Mouse (Mus musculus) kidney, embryonic 14.5 days (tissue): Measurements from ENCODE around the gene Ubr3. TPM values are rescaled to one million over a fixed set of nuclear protein-coding genes. Genes with fewer than 3 reads are reported as not detected.

Experiments
- ATAC-seq: fragments of 200-750 bp; cut with Nextera tagmentation; 2 replicates; pipeline ENCODE4 v1.8.0; 2017; ENCODE audit warnings: moderate number of reproducible peaks, mild to moderate bottlenecking, moderate TSS enrichment, moderate library complexity; ENCODE audit not compliant: low FRiP score, low TSS enrichment
- H3K27ac ChIP-seq: fragments of 300-500 bp; sonication (generic); 2 replicates; pipeline ENCODE4 v1.5.1; 2014; ENCODE audit warnings: low read depth, mild to moderate bottlenecking, low read length, moderate library complexity, mixed read lengths
- H3K27me3 ChIP-seq: fragments of 300-500 bp; sonication (generic); 2 replicates; pipeline ENCODE4 v1.6.1; 2014; ENCODE audit warnings: mild to moderate bottlenecking, low read length; ENCODE audit not compliant: control insufficient read depth, insufficient read depth
- H3K36me3 ChIP-seq: fragments of 300-500 bp; sonication (generic); 2 replicates; pipeline ENCODE4 v1.6.1; 2014; ENCODE audit warnings: low read length, mixed read lengths; ENCODE audit not compliant: control insufficient read depth, insufficient read depth
- H3K4me1 ChIP-seq: fragments of 300-500 bp; sonication (generic); 2 replicates; pipeline ENCODE4 v1.6.1; 2014; ENCODE audit warnings: low read length, mixed read lengths; ENCODE audit not compliant: control insufficient read depth, insufficient read depth
- H3K4me2 ChIP-seq: fragments of 300-500 bp; sonication (generic); replicated peaks from 2 replicates; pipeline ENCODE4 v1.6.1; 2014; ENCODE audit warnings: low read depth, mild to moderate bottlenecking, low read length
- H3K4me3 ChIP-seq: fragments of 300-500 bp; sonication (generic); 2 replicates; pipeline ENCODE4 v1.5.1; 2014; ENCODE audit warnings: mild to moderate bottlenecking, low read length
- H3K9ac ChIP-seq: fragments of 300-500 bp; sonication (generic); 2 replicates; pipeline ENCODE4 v1.6.1; 2014; ENCODE audit warnings: low read depth, mild to moderate bottlenecking, low read length, moderate library complexity
- H3K9me3 ChIP-seq: fragments of 300-500 bp; sonication (generic); 2 replicates; pipeline ENCODE4 v1.6.1; 2016; ENCODE audit warnings: low read length; ENCODE audit not compliant: control insufficient read depth
- WGBS: fragments of 180-500 bp; shearing (Covaris S2); extraction: QIAGEN DNeasy Blood & Tissue Kit; methylation state at CpG from one replicate; pipeline ENCODE4 v1.1.7; 2014; 5-methylcytosine and 5-hydroxymethylcytosine counted together
- polyA plus RNA-seq: library from polyadenylated mRNA; unstranded; fragments of >200 nt; fragmentation: Nextera tagmentation; extraction: Ambion mirVana; gene quantifications from 2 replicates; pipeline ENCODE4 v1.2.1, GENCODE M21; 2014

The Ubr3 gene
- polyA plus RNA-seq, 1 experiment from 2014 or later = 18.6 TPM

- H3K9me3 ChIP-seq = 0 out of 2 replicates have a peak, but pooled peaks cover 3% of the 10 kb centered on the region
- H3K4me3 ChIP-seq = no peak overlapping the region
- no peaks in the 10 kb centered on the region for H3K4me1 ChIP-seq
- no peak for ATAC-seq
- H3K4me2 ChIP-seq = no peak overlapping the region
- 90% methylated on average over 2 of the region's 2 CpGs for WGBS
- no peaks in the 10 kb centered on the region for H3K27me3 ChIP-seq
- H3K36me3 ChIP-seq = no peaks in the 10 kb centered on the region
- no peak overlapping the region for H3K27ac ChIP-seq
- no peak overlapping the region for H3K9ac ChIP-seq
Measured at GRCm38 (mm10) chr2:70031472-70031871, 134.4 kb downstream of the Ubr3 start.

GRCm38 (mm10) chr2:70034895-70035294 lies 137.8 kb downstream of the Ubr3 start:
- ATAC-seq = no peak
- Histone ChIP-seq H3K9ac (no peak overlapping the region), H3K36me3 (no peaks in the 10 kb centered on the region), H3K4me3 (no peak overlapping the region), H3K4me2 (no peak overlapping the region), H3K27me3 (no peaks in the 10 kb centered on the region), H3K4me1 (no peaks in the 10 kb centered on the region), H3K27ac (no peak overlapping the region), H3K9me3 (no peaks in the 10 kb centered on the region)
- WGBS = 82% methylated on average over 5 of the region's 5 CpGs

DNA sequence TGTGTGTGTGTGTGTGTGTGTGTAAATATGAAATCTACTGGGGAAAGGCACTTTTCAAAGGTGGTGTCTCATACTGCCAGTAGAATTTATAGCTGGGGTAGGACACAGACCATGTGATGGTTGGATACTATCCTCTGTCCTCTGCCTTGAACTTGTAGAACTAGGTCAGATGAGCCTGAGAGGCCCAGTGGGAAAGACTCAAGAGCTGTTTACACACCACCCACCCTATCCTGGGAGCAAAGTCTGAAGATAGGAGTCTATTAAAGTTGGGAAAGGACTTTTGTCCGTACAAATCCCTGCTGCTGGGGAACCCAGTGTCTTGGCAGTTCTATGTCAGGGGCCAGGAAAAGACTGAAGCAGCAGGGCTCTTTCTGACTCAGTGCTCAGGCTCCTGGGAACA lies 138.3 kb downstream of the Ubr3 start:
- Histone ChIP-seq H3K9me3 (no peaks in the 10 kb centered on the region), H3K4me1 (no peaks in the 10 kb centered on the region), H3K4me2 (no peak overlapping the region), H3K27me3 (no peaks in the 10 kb centered on the region), H3K9ac (no peak overlapping the region), H3K36me3 (no peaks in the 10 kb centered on the region), H3K27ac (no peak overlapping the region), H3K4me3 (no peak overlapping the region)
- WGBS = 73% methylated on average over 1 of the region's 1 CpGs
- no peak for ATAC-seq

GRCm38 (mm10) chr2:70037221-70037620 lies 140.2 kb downstream of the Ubr3 start:
- no peak overlapping the region for H3K4me2 ChIP-seq
- H3K27ac ChIP-seq = no peak overlapping the region
- H3K9me3 ChIP-seq = no peaks in the 10 kb centered on the region
- H3K27me3 ChIP-seq = no peaks in the 10 kb centered on the region
- no peaks in the 10 kb centered on the region for H3K4me1 ChIP-seq
- H3K4me3 ChIP-seq = no peak overlapping the region
- H3K36me3 ChIP-seq = no peaks in the 10 kb centered on the region
- 77% methylated on average over 8 of the region's 8 CpGs for WGBS
- H3K9ac ChIP-seq = no peak overlapping the region
- ATAC-seq = no peak

DNA sequence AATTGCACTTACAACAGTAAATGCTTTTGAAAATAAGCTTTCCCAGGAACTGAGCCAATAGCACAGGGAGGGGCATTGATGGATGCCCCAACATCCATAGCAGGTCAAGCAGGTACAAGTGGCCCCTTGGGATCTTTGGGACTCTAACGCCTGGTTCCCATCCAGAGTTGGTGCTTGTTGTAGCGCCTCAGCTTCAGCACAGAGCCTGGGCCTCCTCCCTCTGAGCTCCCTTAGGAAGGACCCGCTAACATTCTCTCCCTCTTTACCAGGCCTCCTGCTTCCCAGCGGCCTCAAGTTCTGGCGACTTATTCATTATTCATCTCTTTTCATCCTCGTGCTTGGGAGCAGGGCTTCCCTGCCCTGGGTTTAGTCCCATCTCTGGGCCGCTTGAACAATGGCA lies 141.7 kb downstream of the Ubr3 start, which contains the start of gene Myo3b:
TSS of gene Myo3b (plus strand) at position 375 of the 400 bp plus-strand sequence.
- no peaks in the 10 kb centered on the region for H3K4me1 ChIP-seq
- no peak for ATAC-seq
- no peaks in the 10 kb centered on the region for H3K36me3 ChIP-seq
- H3K4me2 ChIP-seq = no peak within 1 kb of the TSS
- H3K9ac ChIP-seq = no peak within 1 kb of the TSS
- H3K4me3 ChIP-seq = no peak within 1 kb of the TSS
- WGBS = 39% methylated on average over 7 of the region's 7 CpGs
- H3K9me3 ChIP-seq = no peaks in the 10 kb centered on the region
- H3K27me3 ChIP-seq = no peaks in the 10 kb centered on the region
- H3K27ac ChIP-seq = no peak within 1 kb of the TSS

DNA sequence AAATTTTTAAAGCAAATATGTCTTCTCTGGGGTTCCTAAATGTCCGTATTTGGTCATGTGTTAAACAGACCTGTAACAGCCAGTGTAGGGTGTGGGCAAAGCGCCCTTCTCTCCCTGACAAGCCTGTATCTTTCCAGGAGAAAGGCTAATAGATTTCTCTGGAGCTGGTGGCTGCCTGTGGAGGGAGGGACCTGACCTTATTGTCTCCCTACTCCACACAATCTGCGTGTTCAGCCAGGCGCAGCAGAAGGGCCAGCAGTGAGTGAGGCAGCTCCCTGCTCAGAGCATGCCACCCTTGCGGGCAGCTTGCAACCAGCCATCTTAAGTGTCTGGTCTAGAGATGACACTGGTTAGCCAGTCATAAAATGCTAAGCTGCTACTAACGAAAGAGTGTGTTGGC lies 147.4 kb downstream of the Ubr3 start:
- H3K27ac ChIP-seq = no peak overlapping the region
- H3K4me3 ChIP-seq = no peak overlapping the region
- H3K36me3 ChIP-seq = no peaks in the 10 kb centered on the region
- ATAC-seq = peak; percentile 73
- H3K9me3 ChIP-seq = no peaks in the 10 kb centered on the region
- H3K4me2 ChIP-seq = no peak overlapping the region
- whole genome bisulfite sequencing = 30% methylated on average over 6 of the region's 6 CpGs
- H3K27me3 ChIP-seq = no peaks in the 10 kb centered on the region
- H3K9ac ChIP-seq = no peak overlapping the region
- no peaks in the 10 kb centered on the region for H3K4me1 ChIP-seq

DNA sequence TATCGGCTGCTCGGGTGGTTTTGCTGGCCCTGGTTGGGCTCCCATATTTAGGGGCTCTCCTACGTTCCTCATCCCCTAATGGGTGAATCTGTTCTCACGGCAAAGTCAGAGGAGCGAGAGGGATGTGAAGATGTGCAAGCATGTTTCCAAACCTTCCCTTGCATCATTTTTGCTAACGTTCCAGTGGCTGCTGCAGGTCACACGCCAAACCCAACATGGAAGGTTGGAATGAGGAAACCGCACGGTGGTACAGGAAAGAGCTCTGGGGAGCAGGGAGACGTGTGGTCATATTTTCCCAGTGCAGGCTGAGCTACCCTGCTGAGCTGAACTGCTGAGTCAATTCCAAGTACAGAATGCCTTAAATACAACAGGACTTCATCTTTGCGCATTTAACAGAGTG lies 150.8 kb downstream of the Ubr3 start:
- ATAC-seq = no peak
- no peak overlapping the region for H3K9ac ChIP-seq
- no peaks in the 10 kb centered on the region for H3K27me3 ChIP-seq
- H3K9me3 ChIP-seq = no peaks in the 10 kb centered on the region
- WGBS = 89% methylated on average over 11 of the region's 11 CpGs
- H3K36me3 ChIP-seq = no peaks in the 10 kb centered on the region
- no peaks in the 10 kb centered on the region for H3K4me1 ChIP-seq
- H3K4me3 ChIP-seq = no peak overlapping the region
- no peak overlapping the region for H3K4me2 ChIP-seq
- H3K27ac ChIP-seq = no peak overlapping the region

- no peak overlapping the region for H3K4me3 ChIP-seq
- no peaks in the 10 kb centered on the region for H3K27me3 ChIP-seq
- no peak overlapping the region for H3K4me2 ChIP-seq
- H3K36me3 ChIP-seq = no peaks in the 10 kb centered on the region
- 84% methylated on average over 9 of the region's 9 CpGs for WGBS
- ATAC-seq = no peak
- no peak overlapping the region for H3K27ac ChIP-seq
- no peaks in the 10 kb centered on the region for H3K4me1 ChIP-seq
- H3K9me3 ChIP-seq = no peaks in the 10 kb centered on the region
- no peak overlapping the region for H3K9ac ChIP-seq
Measured at GRCm38 (mm10) chr2:70053803-70054202, 156.8 kb downstream of the Ubr3 start.

- no peaks in the 10 kb centered on the region for H3K27me3 ChIP-seq
- H3K4me1 ChIP-seq = 0 out of 2 replicates have a peak, but pooled peaks cover 6% of the 10 kb centered on the region
- no peaks in the 10 kb centered on the region for H3K9me3 ChIP-seq
- no peaks in the 10 kb centered on the region for H3K36me3 ChIP-seq
- H3K9ac ChIP-seq = no peak overlapping the region
- 92% methylated on average over 4 of the region's 4 CpGs for WGBS
- no peak for ATAC-seq
- H3K4me3 ChIP-seq = no peak overlapping the region
- no peak overlapping the region for H3K27ac ChIP-seq
- no peak overlapping the region for H3K4me2 ChIP-seq
Measured at GRCm38 (mm10) chr2:70058201-70058600, 161.2 kb downstream of the Ubr3 start.
